Mouse (Mus musculus) embryonic facial prominence, embryonic 14.5 days (tissue): Measurements from ENCODE around the gene Sox30. TPM values are rescaled to one million over a fixed set of nuclear protein-coding genes. Genes with fewer than 3 reads are reported as not detected.

Source experiments
- ATAC-seq: fragments of 200-750 bp; cut with Nextera tagmentation; 2 replicates; pipeline ENCODE4 v1.8.0; 2017; ENCODE audit warnings: low read depth, moderate number of reproducible peaks, moderate TSS enrichment
- DNase-seq: peaks from one replicate; pipeline ENCODE4 v3.0.0-alpha.2; 2015; ENCODE audit warnings: low spot score
- H3K27ac ChIP-seq: fragments of 300-500 bp; sonication (generic); replicated peaks from 2 replicates; pipeline ENCODE4 v1.5.1; 2014; ENCODE audit warnings: low read depth, mild to moderate bottlenecking, low read length, moderate library complexity
- H3K27me3 ChIP-seq: fragments of 300-500 bp; sonication (generic); replicated peaks from 2 replicates; pipeline ENCODE4 v1.6.1; 2014; ENCODE audit warnings: low read length; ENCODE audit not compliant: control insufficient read depth, insufficient read depth
- H3K36me3 ChIP-seq: fragments of 300-500 bp; sonication (generic); 2 replicates; pipeline ENCODE4 v1.6.1; 2014; ENCODE audit warnings: low read length, mixed read lengths; ENCODE audit not compliant: control insufficient read depth, insufficient read depth
- H3K4me1 ChIP-seq: fragments of 300-500 bp; sonication (generic); 2 replicates; pipeline ENCODE4 v1.6.1; 2014; ENCODE audit warnings: antibody characterized with exemption, low read length; ENCODE audit not compliant: control insufficient read depth, insufficient read depth
- H3K4me2 ChIP-seq: fragments of 300-500 bp; sonication (generic); 2 replicates; pipeline ENCODE4 v1.6.1; 2014; ENCODE audit warnings: low read depth, mild to moderate bottlenecking, low read length, moderate library complexity, mixed read lengths
- H3K4me3 ChIP-seq: fragments of 300-500 bp; sonication (generic); 2 replicates; pipeline ENCODE4 v1.5.1; 2014; ENCODE audit warnings: low read depth, mild to moderate bottlenecking, low read length
- H3K9ac ChIP-seq: fragments of 300-500 bp; sonication (generic); 2 replicates; pipeline ENCODE4 v1.6.1; 2014; ENCODE audit warnings: low read depth, mild to moderate bottlenecking, low read length, moderate library complexity, mixed read lengths
- H3K9me3 ChIP-seq: fragments of 300-500 bp; sonication (generic); 2 replicates; pipeline ENCODE4 v1.6.1; 2016; ENCODE audit warnings: low read length; ENCODE audit not compliant: control insufficient read depth
- WGBS: fragments of 180-500 bp; shearing (Covaris S2); extraction: QIAGEN DNeasy Blood & Tissue Kit; methylation state at CpG from one replicate; pipeline ENCODE4 v1.1.7; 2014; 5-methylcytosine and 5-hydroxymethylcytosine counted together
- polyA plus RNA-seq: library from polyadenylated mRNA; unstranded; fragments of >200 nt; fragmentation: Nextera tagmentation; extraction: Ambion mirVana; gene quantifications from 2 replicates; pipeline ENCODE4 v1.2.1, GENCODE M21; 2014

The Sox30 gene
- polyA plus RNA-seq, 1 experiment from 2014 or later = 0.24 TPM

DNA sequence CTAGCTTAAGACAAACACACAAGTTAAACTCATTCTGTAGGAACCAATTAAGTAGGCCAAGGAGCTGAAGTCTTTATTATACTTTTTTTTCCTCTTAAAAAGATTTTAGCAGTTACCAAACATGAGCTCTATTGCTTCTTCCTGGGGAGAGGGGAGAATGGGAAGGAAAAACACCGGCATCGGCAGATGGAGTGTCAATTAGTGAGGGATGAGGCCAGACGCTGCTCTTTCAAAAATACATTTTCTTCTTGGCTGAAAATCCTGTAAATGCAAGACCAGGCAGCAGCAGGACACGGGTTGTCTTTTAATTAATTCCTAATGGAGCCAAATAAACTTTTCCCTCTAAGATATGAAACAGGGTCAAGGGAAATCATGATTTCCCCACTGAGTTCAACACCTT is 33.3 kb upstream of the Sox30 start:
- no peak overlapping the region for H3K4me2 ChIP-seq
- no peak overlapping the region for H3K9ac ChIP-seq
- H3K4me1 ChIP-seq = peaks cover 13% of the 10 kb centered on the region
- H3K27ac ChIP-seq = no peak overlapping the region
- H3K36me3 ChIP-seq = peaks cover 32% of the 10 kb centered on the region
- 81% methylated on average over 4 of the region's 4 CpGs for WGBS
- H3K27me3 ChIP-seq = no peaks in the 10 kb centered on the region
- no peak for DNase-seq
- no peak overlapping the region for H3K4me3 ChIP-seq
- H3K9me3 ChIP-seq = no peaks in the 10 kb centered on the region
- no peak for ATAC-seq

DNA sequence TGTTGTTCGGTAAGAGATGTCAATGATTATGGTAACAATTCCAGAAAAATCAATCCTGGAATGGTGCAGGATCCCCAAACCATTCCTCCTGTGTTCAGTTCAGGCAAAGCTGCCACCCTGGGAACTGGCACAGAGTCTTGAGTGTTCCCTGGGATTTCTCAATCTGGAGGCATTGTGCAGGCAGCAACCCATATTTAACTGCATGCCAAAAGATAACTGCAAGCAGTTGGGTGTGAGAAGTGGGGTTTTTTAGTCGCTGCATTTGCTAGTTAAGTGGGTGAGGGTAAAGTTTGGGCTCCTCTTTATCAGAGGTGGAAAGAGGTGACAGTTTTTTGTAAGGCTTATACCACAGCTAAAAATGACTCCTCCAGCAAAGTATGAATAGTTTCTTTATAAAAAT is 32.6 kb upstream of the Sox30 start:
- Histone ChIP-seq H3K4me1 (peaks cover 13% of the 10 kb centered on the region), H3K9ac (no peak overlapping the region), H3K4me3 (no peak overlapping the region), H3K36me3 (peaks cover 39% of the 10 kb centered on the region), H3K27me3 (no peaks in the 10 kb centered on the region), H3K9me3 (no peaks in the 10 kb centered on the region), H3K4me2 (no peak overlapping the region), H3K27ac (no peak overlapping the region)
- no peak for DNase-seq
- ATAC-seq = no peak
- WGBS = 88% methylated on average over 2 of the region's 2 CpGs

DNA sequence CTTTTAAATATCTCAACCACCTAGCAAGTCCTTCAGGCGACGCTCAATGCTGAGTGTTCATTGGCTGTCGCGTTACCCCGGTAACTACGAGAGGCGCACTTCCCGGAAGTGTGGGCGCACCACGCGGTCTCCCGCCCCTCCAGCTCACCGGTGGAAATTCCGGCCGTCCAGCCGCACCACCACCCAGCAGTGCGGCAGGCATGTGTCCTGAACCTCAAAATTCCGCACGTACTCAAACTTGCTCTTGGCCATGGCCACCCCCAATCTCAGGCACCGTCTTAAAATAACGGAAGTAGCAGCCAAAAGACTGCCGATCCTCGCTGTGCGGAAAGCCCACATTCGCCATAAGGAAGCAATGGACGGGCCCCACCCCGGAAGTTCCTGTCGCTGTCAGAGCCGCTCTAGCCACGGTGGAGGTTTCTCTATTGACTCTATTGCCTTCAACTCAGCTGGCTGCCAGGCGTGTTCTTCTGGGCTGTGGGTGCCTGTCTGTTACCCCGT is 24.9 kb upstream of the Sox30 start, which contains the start of gene Thg1l:
TSS of gene Thg1l (minus strand) at position 368 of the 501 bp plus-strand sequence.
- Histone ChIP-seq H3K27me3 (no peaks in the 10 kb centered on the region), H3K27ac (0 out of 2 replicates have a peak within 1 kb of the TSS, but pooled peaks have one; percentile 44), H3K9ac (peak within 1 kb of the TSS; percentile 63), H3K36me3 (peaks cover 23% of the 10 kb centered on the region), H3K4me2 (peak within 1 kb of the TSS; percentile 62), H3K4me3 (peak within 1 kb of the TSS; percentile 72), H3K9me3 (no peaks in the 10 kb centered on the region), H3K4me1 (no peaks in the 10 kb centered on the region)
- WGBS = under 1% methylated on average over 32 of the region's 32 CpGs
- ATAC-seq (peak; percentile 98), DNase-seq (peak; percentile 97)

DNA sequence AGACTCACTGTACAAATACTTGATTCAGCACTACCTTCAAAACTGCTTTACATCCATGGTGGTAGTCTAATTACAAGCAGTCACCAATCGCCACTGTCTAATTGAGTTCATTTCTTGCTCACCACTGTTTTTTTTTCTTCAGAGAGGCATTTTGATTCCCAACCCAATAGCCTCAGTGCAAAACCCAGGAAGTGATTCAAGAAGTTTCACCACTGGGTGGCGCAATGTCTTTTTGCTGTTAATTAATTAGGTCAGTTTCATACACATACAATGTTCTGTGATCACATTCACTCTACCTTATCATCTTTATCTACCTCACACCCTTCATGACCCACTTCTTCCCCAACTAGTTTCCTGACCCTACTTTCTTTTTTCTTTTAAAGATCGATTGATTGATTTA is 20.5 kb upstream of the Sox30 start:
- no peak for DNase-seq
- WGBS = 77% methylated on average over 3 of the region's 3 CpGs

DNA sequence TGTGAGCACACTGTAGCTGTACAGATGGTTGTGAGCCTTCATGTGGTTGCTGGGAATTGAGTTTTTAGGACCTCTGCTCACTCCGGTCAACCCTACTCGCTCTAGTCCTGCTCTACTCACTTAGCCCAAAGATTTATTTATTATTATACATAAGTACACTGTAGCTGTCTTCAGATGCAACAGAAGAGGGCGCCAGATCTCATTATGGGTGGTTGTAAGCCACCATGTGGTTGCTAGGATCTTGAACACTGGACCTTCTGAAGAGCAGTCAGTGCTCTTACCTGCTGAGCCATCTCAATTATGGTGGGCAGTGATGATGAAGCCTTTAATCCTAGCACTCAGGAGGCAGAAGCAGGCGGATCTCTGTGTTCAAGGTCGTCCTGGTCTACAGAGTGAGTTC is 20.1 kb upstream of the Sox30 start:
- WGBS = 88% methylated on average over 5 of the region's 5 CpGs
- Histone ChIP-seq H3K9ac (no peak overlapping the region), H3K9me3 (no peaks in the 10 kb centered on the region), H3K36me3 (no peaks in the 10 kb centered on the region), H3K4me1 (no peaks in the 10 kb centered on the region), H3K4me3 (no peak overlapping the region), H3K27ac (no peak overlapping the region), H3K27me3 (no peaks in the 10 kb centered on the region), H3K4me2 (no peak overlapping the region)
- ATAC-seq = no peak
- DNase-seq = no peak

More for the DNA sequence above, 20.5 kb upstream of the Sox30 start:
- no peaks in the 10 kb centered on the region for H3K36me3 ChIP-seq
- no peaks in the 10 kb centered on the region for H3K4me1 ChIP-seq
- no peaks in the 10 kb centered on the region for H3K27me3 ChIP-seq
- H3K4me3 ChIP-seq = no peak overlapping the region
- no peak overlapping the region for H3K27ac ChIP-seq
- H3K4me2 ChIP-seq = no peak overlapping the region
- no peak overlapping the region for H3K9ac ChIP-seq
- no peaks in the 10 kb centered on the region for H3K9me3 ChIP-seq
- no peak for ATAC-seq

DNA sequence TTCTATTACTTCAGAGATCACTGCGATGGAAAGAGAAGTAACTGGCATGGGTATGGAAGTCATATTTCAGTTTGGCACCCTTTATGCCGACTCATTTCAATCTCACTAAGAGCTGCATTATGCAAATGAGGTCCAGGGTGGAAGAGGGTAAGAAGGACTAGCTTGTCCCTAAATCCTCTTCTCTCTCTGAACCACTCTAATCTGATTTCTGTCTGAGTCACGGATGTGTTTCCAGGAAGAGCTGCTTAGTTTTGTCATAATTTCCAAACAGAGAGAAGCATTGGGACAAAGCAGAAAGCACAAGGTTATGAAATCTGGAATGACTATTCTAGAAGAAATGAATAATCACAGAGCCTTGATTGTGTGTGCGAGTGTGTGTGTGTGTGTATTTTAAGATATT is 13.2 kb upstream of the Sox30 start:
- DNase-seq = no peak
- 84% methylated on average over 4 of the region's 4 CpGs for WGBS

DNA sequence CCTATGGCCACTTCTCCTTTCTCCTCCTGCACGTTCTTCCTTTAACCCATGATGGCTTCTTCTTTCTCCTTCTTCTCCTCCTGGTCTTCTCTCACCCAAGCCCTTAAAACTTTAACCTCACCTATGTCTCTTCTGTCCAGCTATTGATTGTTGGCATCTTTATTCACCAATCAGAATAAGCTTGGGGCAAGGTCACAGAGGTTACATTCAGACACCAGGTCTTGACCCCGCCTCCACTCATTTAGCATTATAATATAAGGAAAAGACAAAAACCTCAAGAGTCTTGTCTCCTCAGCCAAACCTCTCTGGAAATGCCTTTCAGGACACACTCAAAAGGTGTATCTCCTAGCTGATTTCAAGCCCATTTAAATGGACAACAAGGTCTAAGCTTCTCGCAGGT is 11.6 kb upstream of the Sox30 start:
- Histone ChIP-seq H3K4me2 (no peak overlapping the region), H3K4me1 (no peaks in the 10 kb centered on the region), H3K9ac (no peak overlapping the region), H3K36me3 (no peaks in the 10 kb centered on the region), H3K27me3 (no peaks in the 10 kb centered on the region), H3K4me3 (no peak overlapping the region), H3K9me3 (no peaks in the 10 kb centered on the region), H3K27ac (no peak overlapping the region)
- WGBS = 90% methylated on average over 3 of the region's 3 CpGs
- DNase-seq = no peak
- no peak for ATAC-seq

More for the DNA sequence above, 13.2 kb upstream of the Sox30 start:
- no peaks in the 10 kb centered on the region for H3K27me3 ChIP-seq
- no peaks in the 10 kb centered on the region for H3K9me3 ChIP-seq
- no peak for ATAC-seq
- no peak overlapping the region for H3K27ac ChIP-seq
- no peak overlapping the region for H3K9ac ChIP-seq
- H3K4me3 ChIP-seq = no peak overlapping the region
- no peaks in the 10 kb centered on the region for H3K36me3 ChIP-seq
- no peak overlapping the region for H3K4me2 ChIP-seq
- H3K4me1 ChIP-seq = no peaks in the 10 kb centered on the region

DNA sequence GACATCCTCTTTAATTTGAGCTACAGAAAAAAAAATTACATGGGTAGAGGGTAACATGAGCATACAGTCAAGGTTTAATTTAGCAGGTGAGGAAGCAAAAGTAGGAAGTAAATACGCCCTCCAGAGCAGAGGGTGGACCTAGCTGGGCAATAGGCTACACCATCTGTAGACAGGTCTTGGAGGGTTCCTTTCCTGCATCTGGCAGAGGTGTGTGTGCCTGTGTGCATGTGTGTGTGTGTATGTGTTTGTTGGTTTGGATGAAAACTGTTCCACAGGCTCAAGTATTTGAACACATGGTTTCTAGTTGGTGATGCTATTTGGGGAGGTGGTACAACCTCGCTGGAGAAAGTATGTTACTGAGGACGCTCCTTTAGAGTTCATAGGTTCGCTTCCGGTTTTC is 6.5 kb upstream of the Sox30 start:
- Histone ChIP-seq H3K9ac (no peak overlapping the region), H3K9me3 (no peaks in the 10 kb centered on the region), H3K4me1 (no peaks in the 10 kb centered on the region), H3K4me3 (no peak overlapping the region), H3K27me3 (0 out of 2 replicates have a peak, but pooled peaks cover 4% of the 10 kb centered on the region), H3K4me2 (no peak overlapping the region), H3K27ac (no peak overlapping the region), H3K36me3 (no peaks in the 10 kb centered on the region)
- no peak; the same call in 1 of the 2 replicates for ATAC-seq
- DNase-seq = no peak
- 75% methylated on average over 5 of the region's 5 CpGs for WGBS

DNA sequence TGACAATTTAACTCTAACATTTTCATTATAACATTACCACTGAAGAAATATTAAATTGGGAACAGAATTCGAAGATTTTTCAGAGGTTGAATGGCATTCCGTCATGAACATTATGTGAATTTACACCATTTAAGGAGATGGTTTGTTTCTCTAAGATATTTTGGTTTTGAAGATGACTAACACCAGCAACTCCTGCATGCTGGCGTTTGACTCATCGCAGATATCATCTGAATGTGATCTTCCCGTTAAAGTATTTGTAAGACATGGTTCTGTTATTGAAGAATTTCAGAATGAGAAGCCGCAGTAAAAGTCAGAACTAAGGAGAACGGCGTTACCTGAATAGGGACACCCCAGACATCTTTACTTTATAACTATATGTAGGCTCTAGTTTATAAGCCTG is 5.6 kb upstream of the Sox30 start:
- H3K9ac ChIP-seq = no peak overlapping the region
- ATAC-seq = no peak
- H3K4me1 ChIP-seq = no peaks in the 10 kb centered on the region
- DNase-seq = no peak
- no peak overlapping the region for H3K4me2 ChIP-seq
- no peaks in the 10 kb centered on the region for H3K36me3 ChIP-seq
- 85% methylated on average over 8 of the region's 8 CpGs for WGBS
- no peak overlapping the region for H3K4me3 ChIP-seq
- no peak overlapping the region for H3K27ac ChIP-seq
- H3K27me3 ChIP-seq = 0 out of 2 replicates have a peak, but pooled peaks cover 8% of the 10 kb centered on the region
- no peaks in the 10 kb centered on the region for H3K9me3 ChIP-seq
